Mouse (Mus musculus) ES-E14 (cell line): ENCODE data around the gene Filip1.

ENCODE experiments used
- CHD2 ChIP-seq: IDR thresholded peaks from 2 replicates; pipeline ENCODE4 v1.6.1; 2014; ENCODE audit warnings: mild to moderate bottlenecking, low read depth, low read length, inconsistent platforms
- MAFK ChIP-seq: IDR thresholded peaks from 2 replicates; pipeline ENCODE4 v1.6.1; 2014; ENCODE audit warnings: mild to moderate bottlenecking, low read depth, low read length, inconsistent platforms; ENCODE audit not compliant: insufficient read depth
- ZC3H11A ChIP-seq: IDR thresholded peaks from 2 replicates; pipeline ENCODE4 v1.6.1; 2012; ENCODE audit warnings: low read depth, mild to moderate bottlenecking, inconsistent platforms, low read length, borderline replicate concordance
- ZNF384 ChIP-seq: IDR thresholded peaks from 2 replicates; pipeline ENCODE4 v1.6.1; 2012; ENCODE audit warnings: low read depth, low read length, inconsistent platforms

GRCm38 (mm10) chr9:79830874-79831273, 181.8 kb downstream of the Filip1 start:
- TF ChIP-seq ZC3H11A (no peak), MAFK (no peak), ZNF384 (peak; percentile 66), CHD2 (no peak)
